Mouse (Mus musculus) gastrocnemius, postnatal 4 days (tissue): ENCODE measurements around the gene Ctbs. TPM values are rescaled to one million over a fixed set of nuclear protein-coding genes. Genes with fewer than 3 reads are reported as not detected.

Experiments
- DNase-seq, 2 experiments: peaks; one replicate each; pipeline ENCODE4 v3.0.0; 2021 to 2022; ENCODE audit warnings: low spot score in 2 of 2, mixed read lengths in 2 of 2
- total RNA-seq, 2 experiments: library from RNA; stranded (reverse); gene quantifications; 2 replicates each; pipeline ENCODE4 v1.2.3; 2021

Ctbs gene
- total RNA-seq, 2 experiments from 2014 or later = 7.9 to 8.6 TPM

DNA sequence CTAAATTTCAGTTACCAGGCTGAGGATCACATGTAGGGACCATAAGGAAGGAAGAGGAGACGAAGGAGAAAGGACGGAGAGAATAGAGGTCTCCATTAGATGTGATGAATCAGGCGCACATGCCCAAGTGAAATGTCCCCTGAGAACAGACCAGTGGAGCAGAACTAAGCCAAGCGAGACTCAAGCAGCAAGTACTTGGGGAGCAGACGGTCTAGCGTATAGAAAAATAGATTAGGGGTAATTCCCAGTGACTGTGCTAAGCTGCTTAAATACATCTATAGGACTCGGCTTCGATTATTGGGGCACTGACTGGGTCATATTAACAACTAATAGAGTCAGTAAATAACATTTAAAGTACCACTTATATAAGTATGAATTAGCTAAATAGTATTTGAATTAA is 45.3 kb downstream of the Ctbs start:
- no peak for DNase-seq

DNA sequence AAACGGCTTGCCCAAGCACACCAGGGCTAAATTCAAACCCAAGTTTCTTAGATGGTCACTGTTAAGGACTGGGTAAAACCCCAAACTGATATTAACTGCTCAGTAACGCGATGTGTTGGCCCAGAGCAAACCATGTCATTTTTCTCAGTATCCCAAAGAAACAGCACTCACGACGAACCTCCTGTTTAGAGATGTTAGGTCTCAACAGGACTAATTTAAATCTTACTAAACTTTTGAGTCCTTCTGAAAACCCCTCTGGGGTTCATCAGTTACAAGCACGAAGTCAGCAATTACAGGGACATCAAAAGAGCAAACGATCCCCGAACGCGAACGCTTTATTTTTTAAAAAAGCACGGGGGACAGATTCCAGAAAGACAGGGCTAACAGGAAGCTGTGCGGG is 49.4 kb downstream of the Ctbs start:
- DNase-seq = no peak

- peak; percentile 89 to 93 for DNase-seq
Observed at GRCm38 (mm10) chr3:146499431-146500002, 49.9 kb downstream of the Ctbs start, which contains the start of the genes Spata1 and Gng5. Gene Spata1 (minus strand): TSS chr3:146499753. Gene Gng5 (plus strand): TSS chr3:146499807.

GRCm38 (mm10) chr3:146500003-146500809 is 50.6 kb downstream of the Ctbs start:
- DNase-seq = peak in 1 of 2 experiments; percentile 72

DNA sequence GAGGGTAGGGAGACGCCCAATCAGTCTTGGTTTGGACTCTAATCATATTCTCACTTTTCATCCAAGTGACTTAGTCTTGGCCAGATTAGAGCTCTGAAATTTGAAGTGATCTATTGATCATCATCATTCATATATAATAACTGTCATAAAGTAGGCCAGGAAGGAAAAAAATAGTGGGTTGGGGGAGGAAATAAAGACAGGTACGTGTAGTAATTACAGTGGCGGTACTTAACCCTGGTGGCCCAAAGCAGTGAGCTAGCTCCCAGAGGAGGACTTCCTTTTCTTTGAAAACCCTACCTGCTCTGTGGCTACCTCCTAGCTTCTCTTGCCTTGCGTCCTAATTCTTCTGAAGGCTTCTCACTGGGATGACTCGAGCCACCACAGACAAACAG is 51.2 kb downstream of the Ctbs start:
- DNase-seq = no peak

DNA sequence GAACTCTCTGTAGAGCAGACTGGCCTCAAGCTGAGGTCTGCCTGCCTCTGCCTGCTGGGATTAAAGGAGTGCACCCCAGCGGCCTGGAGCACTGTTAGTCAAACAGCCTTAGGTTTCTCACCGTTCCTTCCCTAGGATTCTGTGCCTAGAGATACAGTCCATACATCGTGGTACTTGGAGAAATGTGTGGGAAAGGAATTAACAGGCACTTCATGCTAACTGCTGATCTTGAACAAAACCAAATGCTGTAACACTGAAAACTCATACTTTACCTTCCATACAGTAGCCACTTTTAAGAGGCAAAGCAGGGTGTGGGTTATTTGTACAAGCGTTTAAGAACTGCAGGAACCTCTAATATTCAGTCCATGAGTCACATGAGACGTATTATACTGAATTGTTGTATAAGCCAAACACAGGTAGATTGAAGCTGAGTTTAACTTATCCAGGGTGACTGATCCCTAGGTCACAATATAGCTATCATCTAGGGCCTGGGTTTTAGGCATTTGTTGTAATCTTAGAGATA is 52.1 kb downstream of the Ctbs start:
- DNase-seq = no peak

DNA sequence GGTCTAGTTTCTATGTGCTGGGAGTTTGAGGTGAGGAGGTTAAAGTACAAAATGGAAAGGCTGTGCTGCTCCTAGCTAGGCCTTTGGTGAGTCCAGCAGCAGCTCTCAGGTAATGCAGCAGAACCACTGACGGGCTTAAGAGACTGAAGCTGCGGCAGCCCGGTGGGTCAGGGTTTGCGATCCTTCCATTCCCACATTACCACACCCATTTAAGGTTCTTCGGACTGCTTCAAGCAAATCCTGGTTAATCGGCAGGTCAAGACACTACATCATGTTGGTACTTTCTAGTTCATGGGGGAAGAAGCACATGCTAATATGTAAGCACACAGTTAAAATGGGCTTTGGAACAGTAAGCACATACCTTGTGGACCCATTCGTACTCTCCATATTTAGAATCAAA is 57.1 kb downstream of the Ctbs start:
- no peak for DNase-seq

Other genes with a start within 250 kb of the Ctbs start
- gene Lpar3, start 228.8 kb upstream of the Ctbs start, total RNA-seq = under 1 TPM; 0.61 to 0.80 TPM
- 10 to 100 TPM; 20.2 to 22.6 TPM for gene Ssx2ip, start 45.2 kb upstream of the Ctbs start, total RNA-seq
- gene Spata1, start 50.0 kb downstream of the Ctbs start, total RNA-seq = 1 to 10 TPM; 3.3 to 3.5 TPM
- 100 to 1,000 TPM; 238 to 270 TPM for gene Gng5, start 50.0 kb downstream of the Ctbs start, total RNA-seq
- gene Rpf1, start 71.6 kb downstream of the Ctbs start, total RNA-seq = 10 to 100 TPM; 16.8 to 25.5 TPM
- 1 to 10 TPM in 1 of 2 experiments, not detected in 1; 1.9 TPM for gene Uox, start 120.6 kb downstream of the Ctbs start, total RNA-seq
- under 1 TPM; 0.10 to 0.12 TPM for gene Dnase2b, start 165.8 kb downstream of the Ctbs start, total RNA-seq
- not detected for gene 4930503B20Rik, start 201.5 kb downstream of the Ctbs start, total RNA-seq
- gene Samd13, start 235.8 kb downstream of the Ctbs start, total RNA-seq = 1 to 10 TPM in 1 of 2 experiments, under 1 TPM in 1; 0.86 to 1.1 TPM